Mouse (Mus musculus): ENCODE results near the gene Cxcl3. TPM values are rescaled to one million over a fixed set of nuclear protein-coding genes. Genes with fewer than 3 reads are reported as not detected.
"Not testable (repeated sequence)": the region's sequence is repeated elsewhere in the genome, so short reads cannot be mapped to it uniquely, and the experiment has no call there.

Cxcl3 gene
- total and polyA plus RNA-seq, 3 experiments = not detected

- Histone ChIP-seq H3K4me3 (replicated peaks in 1 of 3; ENCODE audit: low read depth in 2 of 3, low read length in 2 of 3, poor library complexity in 1 of 3) (no peak overlapping the region), H3K79me2 (replicated peaks; ENCODE audit: control insufficient read depth, extremely low read depth, insufficient read depth, poor library complexity, severe bottlenecking) (no peaks in the 10 kb centered on the region), H3K4me1 (ENCODE audit: control insufficient read depth in 1 of 2, insufficient read depth in 2 of 2) (peaks cover 0 to 4% of the 10 kb centered on the region in 2 experiments; a peak in 2 of 4 replicates), H3K36me3 (replicated peaks in 1 of 2; ENCODE audit: control insufficient read depth in 1 of 2, insufficient read depth in 1 of 2, low read length in 1 of 2) (no peaks in the 10 kb centered on the region), H3K9me3 (replicated peaks; ENCODE audit: low read length) (no peaks in the 10 kb centered on the region), H3K4me2 (ENCODE audit: insufficient read depth, low read depth, poor library complexity, severe bottlenecking) (no peak overlapping the region), H3K9ac (ENCODE audit: insufficient read depth, low read depth) (no peak overlapping the region), H3K27ac (ENCODE audit: insufficient read depth, low read depth) (no peak overlapping the region), H3K27me3 (replicated peaks) (no peaks in the 10 kb centered on the region)
- TF ChIP-seq MYC (IDR thresholded peaks at IDR 0.05; ENCODE audit: low read depth, low read length) (no peak), PAX5 (IDR thresholded peaks at IDR 0.05; ENCODE audit: low read length) (no peak), USF2 (conservative IDR thresholded peaks at IDR 0.05; ENCODE audit: low read depth, low read length) (no peak), ZNF384 (IDR thresholded peaks at IDR 0.05; ENCODE audit: low read depth, low read length) (no peak), RCOR1 (conservative IDR thresholded peaks at IDR 0.05; ENCODE audit: low read depth, low read length) (no peak), ZC3H11A (IDR thresholded peaks at IDR 0.05; ENCODE audit: low read depth, low read length) (no peak), ZKSCAN1 (IDR thresholded peaks at IDR 0.05; ENCODE audit: borderline replicate concordance, low read depth, low read length) (no peak), POLR2A (IDR thresholded peaks at IDR 0.05; ENCODE audit: low read depth, low read length) (no peak), NELFE (IDR thresholded peaks at IDR 0.05; ENCODE audit: low read depth, low read length) (no peak), JUND (conservative IDR thresholded peaks at IDR 0.05; ENCODE audit: low read depth, low read length) (no peak), CHD2 (IDR thresholded peaks at IDR 0.05; ENCODE audit: low read length) (no peak), SMC3 (IDR thresholded peaks at IDR 0.05; ENCODE audit: low read depth, low read length) (no peak), GABPA (IDR thresholded peaks at IDR 0.05; ENCODE audit: insufficient replicate concordance, low read depth, low read length) (no peak), MAX (IDR thresholded peaks at IDR 0.05; ENCODE audit: low read length) (no peak), MAZ (IDR thresholded peaks at IDR 0.05; ENCODE audit: low read depth, low read length) (no peak), MEF2A (IDR thresholded peaks at IDR 0.05; ENCODE audit: borderline replicate concordance, low read depth, low read length) (no peak), UBTF (IDR thresholded peaks at IDR 0.05; ENCODE audit: low read depth, low read length) (no peak), EP300 (IDR thresholded peaks at IDR 0.05; ENCODE audit: low read length) (no peak)
- in situ Hi-C loops (cut with MboI; ENCODE audit: low pct_ligation_motif_present, low pct_unique_long_range_greater_than_20kb, low sequenced_read_pairs) = no loop called here
- dilution Hi-C loops (cut with MboI; ENCODE audit: extremely low pct_ligation_motif_present, extremely low pct_unique_long_range_greater_than_20kb, low sequenced_read_pairs) = no loop called here
- no peak for DNase-seq (ENCODE audit: extremely low read depth)
Measured at GRCm38 (mm10) chr5:90790074-90790502, 4.2 kb downstream of the Cxcl3 start.

- H3K36me3 ChIP-seq (replicated peaks in 1 of 2; ENCODE audit: control insufficient read depth in 1 of 2, insufficient read depth in 1 of 2, low read length in 1 of 2) = no peaks in the 10 kb centered on the region
- H3K4me2 ChIP-seq (ENCODE audit: insufficient read depth, low read depth, poor library complexity, severe bottlenecking) = no peak within 1 kb of the TSS
- dilution Hi-C loops (cut with MboI; ENCODE audit: extremely low pct_ligation_motif_present, extremely low pct_unique_long_range_greater_than_20kb, low sequenced_read_pairs) (no loop called here), in situ Hi-C loops (cut with MboI; ENCODE audit: low pct_ligation_motif_present, low pct_unique_long_range_greater_than_20kb, low sequenced_read_pairs) (no loop called here)
- no peak for DNase-seq (ENCODE audit: extremely low read depth)
- H3K79me2 ChIP-seq (replicated peaks; ENCODE audit: control insufficient read depth, extremely low read depth, insufficient read depth, poor library complexity, severe bottlenecking) = no peaks in the 10 kb centered on the region
- no peak for TF ChIP-seq ZMIZ1 (IDR thresholded peaks at IDR 0.05; ENCODE audit: low read depth, low read length)
- no peak for TF ChIP-seq HCFC1 (IDR thresholded peaks at IDR 0.05; ENCODE audit: low read depth, low read length)
- TF ChIP-seq PAX5 (IDR thresholded peaks at IDR 0.05; ENCODE audit: low read length) = no peak
- no peak for TF ChIP-seq JUN (IDR thresholded peaks at IDR 0.05; ENCODE audit: insufficient read depth, low read depth, low read length)
- no peak for TF ChIP-seq RCOR1 (conservative IDR thresholded peaks at IDR 0.05; ENCODE audit: low read depth, low read length)
- TF ChIP-seq JUND (conservative IDR thresholded peaks at IDR 0.05; ENCODE audit: low read depth, low read length) = no peak
- no peak for TF ChIP-seq ELF1 (IDR thresholded peaks at IDR 0.05; ENCODE audit: low read depth, low read length)
- no peak for TF ChIP-seq ZKSCAN1 (IDR thresholded peaks at IDR 0.05; ENCODE audit: borderline replicate concordance, low read depth, low read length)
- no peak for TF ChIP-seq MAZ (IDR thresholded peaks at IDR 0.05; ENCODE audit: low read depth, low read length)
- no peak for TF ChIP-seq KAT2A (IDR thresholded peaks at IDR 0.05; ENCODE audit: insufficient replicate concordance, low read length)
- TF ChIP-seq TBP (conservative IDR thresholded peaks at IDR 0.05; ENCODE audit: low read depth, low read length) = no peak
- TF ChIP-seq POLR2A (IDR thresholded peaks at IDR 0.05; ENCODE audit: low read depth, low read length) = no peak
- TF ChIP-seq MAX (IDR thresholded peaks at IDR 0.05; ENCODE audit: low read length) = no peak
- no peak for TF ChIP-seq MXI1 (IDR thresholded peaks at IDR 0.05; ENCODE audit: low read depth, low read length)
- no peak for TF ChIP-seq ZC3H11A (IDR thresholded peaks at IDR 0.05; ENCODE audit: low read depth, low read length)
- TF ChIP-seq EP300 (IDR thresholded peaks at IDR 0.05; ENCODE audit: low read length) = no peak
- no peak for TF ChIP-seq MYC (IDR thresholded peaks at IDR 0.05; ENCODE audit: low read depth, low read length)
- TF ChIP-seq RAD21 (IDR thresholded peaks at IDR 0.05; ENCODE audit: low read depth, low read length) = no peak
- no peak for TF ChIP-seq GABPA (IDR thresholded peaks at IDR 0.05; ENCODE audit: insufficient replicate concordance, low read depth, low read length)
- H3K4me3 ChIP-seq (replicated peaks in 1 of 3; ENCODE audit: low read depth in 2 of 3, low read length in 2 of 3, poor library complexity in 1 of 3) = no peak within 1 kb of the TSS
- no peaks in the 10 kb centered on the region for H3K4me1 ChIP-seq (ENCODE audit: control insufficient read depth in 1 of 2, insufficient read depth in 2 of 2)
- no peaks in the 10 kb centered on the region for H3K27me3 ChIP-seq (replicated peaks)
- no peak within 1 kb of the TSS for H3K9ac ChIP-seq (ENCODE audit: insufficient read depth, low read depth)
- H3K27ac ChIP-seq (ENCODE audit: insufficient read depth, low read depth) = no peak within 1 kb of the TSS
- no peaks in the 10 kb centered on the region for H3K9me3 ChIP-seq (replicated peaks; ENCODE audit: low read length)
Measured at GRCm38 (mm10) chr5:90794195-90794625, 8.3 kb downstream of the Cxcl3 start, which contains the start of gene Cxcl15. TSS of gene Cxcl15 (plus strand) at chr5:90794534.

GRCm38 (mm10) chr5:90795392-90795791 is 9.5 kb downstream of the Cxcl3 start:
- H3K4me3 ChIP-seq (replicated peaks in 1 of 3; ENCODE audit: low read depth in 2 of 3, low read length in 2 of 3, poor library complexity in 1 of 3); DNase-seq (ENCODE audit: extremely low read depth); dilution Hi-C loops (cut with MboI; ENCODE audit: extremely low pct_ligation_motif_present, extremely low pct_unique_long_range_greater_than_20kb, low sequenced_read_pairs); H3K9me3 ChIP-seq (replicated peaks; ENCODE audit: low read length); in situ Hi-C loops (cut with MboI; ENCODE audit: low pct_ligation_motif_present, low pct_unique_long_range_greater_than_20kb, low sequenced_read_pairs); H3K36me3 ChIP-seq (replicated peaks in 1 of 2; ENCODE audit: control insufficient read depth in 1 of 2, insufficient read depth in 1 of 2, low read length in 1 of 2); H3K4me2 ChIP-seq (ENCODE audit: insufficient read depth, low read depth, poor library complexity, severe bottlenecking); H3K27ac ChIP-seq (ENCODE audit: insufficient read depth, low read depth); H3K9ac ChIP-seq (ENCODE audit: insufficient read depth, low read depth); H3K27me3 ChIP-seq (replicated peaks); H3K79me2 ChIP-seq (replicated peaks; ENCODE audit: control insufficient read depth, extremely low read depth, insufficient read depth, poor library complexity, severe bottlenecking); H3K4me1 ChIP-seq (ENCODE audit: control insufficient read depth in 1 of 2, insufficient read depth in 2 of 2): not testable (repeated sequence)
